Mouse (Mus musculus) heart, adult 9 months (tissue): Measurements from ENCODE around the gene Mdh1.
A peak's percentile ranks its signal among the peaks of the same experiment; 100 is the strongest.

Experiments
- DNase-seq, 2 experiments: peaks; one replicate each; pipeline ENCODE4 v3.0.0; 2022; ENCODE audit warnings: low spot score in 2 of 2

Gene Mdh1

GRCm38 (mm10) chr11:21571700-21572381 is at the start of gene Mdh1, which contains the start of gene Wdpcp:
Gene Mdh1, minus strand, starts transcription at chr11:21572367.
Gene Wdpcp, plus strand, starts transcription at chr11:21572235.
- peak; percentile 97 to 98 for DNase-seq

- DNase-seq, result no peak
Measured at GRCm38 (mm10) chr11:21615915-21616314, 43.7 kb upstream of the Mdh1 start.

- DNase-seq, result no peak
Measured at GRCm38 (mm10) chr11:21602497-21602896, 30.3 kb upstream of the Mdh1 start.

- no peak for DNase-seq
Measured at GRCm38 (mm10) chr11:21583286-21583685, 11.1 kb upstream of the Mdh1 start.

- no peak for DNase-seq
Measured at GRCm38 (mm10) chr11:21581472-21581871, 9.3 kb upstream of the Mdh1 start.

GRCm38 (mm10) chr11:21570973-21571372 is 1.2 kb downstream of the Mdh1 start:
- DNase-seq, result peak; percentile 18 to 60

GRCm38 (mm10) chr11:21570109-21570474 is 2.1 kb downstream of the Mdh1 start:
- no peak for DNase-seq

GRCm38 (mm10) chr11:21569456-21570108 is 2.6 kb downstream of the Mdh1 start:
- peak; percentile 51 to 79 for DNase-seq

GRCm38 (mm10) chr11:21569002-21569401 is 3.2 kb downstream of the Mdh1 start:
- no peak for DNase-seq

GRCm38 (mm10) chr11:21567733-21568132 is 4.4 kb downstream of the Mdh1 start:
- no peak for DNase-seq

GRCm38 (mm10) chr11:21566934-21567333 is 5.2 kb downstream of the Mdh1 start:
- no peak for DNase-seq

- DNase-seq, result no peak
Measured at GRCm38 (mm10) chr11:21564681-21565405, 7.3 kb downstream of the Mdh1 start.

- DNase-seq, result peak; percentile 34 to 47
Measured at GRCm38 (mm10) chr11:21563617-21564325, 8.4 kb downstream of the Mdh1 start.

GRCm38 (mm10) chr11:21561347-21561746 is 10.8 kb downstream of the Mdh1 start:
- DNase-seq, result peak; percentile 63

- DNase-seq, result no peak
Measured at GRCm38 (mm10) chr11:21559727-21560126, 12.4 kb downstream of the Mdh1 start.

GRCm38 (mm10) chr11:21552049-21552448 is 20.1 kb downstream of the Mdh1 start:
- DNase-seq, result no peak

GRCm38 (mm10) chr11:21550222-21551173 is 21.7 kb downstream of the Mdh1 start:
- no peak for DNase-seq

GRCm38 (mm10) chr11:21549754-21550153 is 22.4 kb downstream of the Mdh1 start:
- no peak for DNase-seq

GRCm38 (mm10) chr11:21549052-21549451 is 23.1 kb downstream of the Mdh1 start:
- DNase-seq, result no peak

GRCm38 (mm10) chr11:21547518-21547917 is 24.6 kb downstream of the Mdh1 start:
- no peak for DNase-seq

- no peak for DNase-seq
Measured at GRCm38 (mm10) chr11:21546671-21547070, 25.5 kb downstream of the Mdh1 start.
